Comparison of ENCODE assay signal across 9 mouse cellular contexts in the genomic region with DNA sequence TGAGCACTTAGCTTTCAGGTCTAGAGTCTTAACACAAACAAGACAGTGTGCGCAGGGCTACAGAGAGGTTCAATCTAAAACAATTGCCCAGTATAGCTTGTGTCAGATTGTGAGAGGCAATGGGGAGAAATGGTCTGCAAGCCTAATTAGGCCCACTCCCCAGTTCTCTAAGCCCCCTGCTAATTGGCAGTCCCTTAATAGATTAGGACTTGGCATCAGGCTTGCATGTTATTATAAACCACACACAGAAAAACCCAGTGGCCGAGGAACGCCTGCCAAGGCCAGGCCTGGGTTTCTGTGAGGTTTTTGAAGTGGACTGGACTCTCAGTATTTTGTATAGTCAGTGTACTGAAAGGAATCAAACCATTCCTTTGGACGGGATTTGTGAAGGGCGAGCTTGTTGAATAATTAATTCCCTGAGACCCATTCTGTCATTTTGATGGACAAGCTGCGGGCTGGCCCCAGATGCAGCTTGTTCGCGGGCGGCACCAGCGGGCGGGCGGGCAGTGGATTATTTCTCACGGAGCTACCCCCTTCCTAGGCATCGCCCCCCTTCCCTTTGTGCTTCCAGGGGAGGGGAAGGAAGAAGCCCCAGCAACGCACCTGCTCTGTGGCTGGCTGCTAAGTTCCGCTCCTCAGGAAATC. TPM values are rescaled to one million over a fixed set of nuclear protein-coding genes. Genes with fewer than 3 reads are reported as not detected.
DNase-seq lines count a peak whose midpoint lies in the region; ATAC-seq and TF ChIP-seq lines count a peak whose summit lies in the region.
"Had no signal": no experiment of that assay in that cellular context is flagged by ENCODE, and none has a peak within 500 bp of the region (broad histone marks: within the 10 kb centered on the region; RNA-seq: fewer than 3 reads in every experiment).

No protein-coding gene starts in this region.

- WGBS in hindbrain, embryonic 11.5 days, result 28% methylated on average over 15 of the region's 16 CpGs
- WGBS in midbrain, embryonic 12.5 days, result 11% methylated on average over 15 of the region's 16 CpGs
- 70% methylated on average over 16 of the region's 16 CpGs for WGBS in liver, postnatal 0 days (ENCODE audit: insufficient replicate concordance)
- WGBS in intestine, embryonic 15.5 days, result 68% methylated on average over 16 of the region's 16 CpGs

- 0 out of 2 replicates have a peak overlapping the region, but pooled peaks have one; percentile 8 for H3K9ac ChIP-seq in ES-Bruce4 (ENCODE audit: low read depth, poor library complexity, severe bottlenecking)
- 0 out of 2 replicates have a peak overlapping the region, but pooled peaks have one; percentile 1 for H3K9ac ChIP-seq in hindbrain, embryonic 11.5 days (ENCODE audit: low read depth, low read length)
- 0 out of 2 replicates have a peak overlapping the region, but pooled peaks have one; percentile 43 for H3K9ac ChIP-seq in midbrain, embryonic 12.5 days (replicated peaks)
- H3K9ac ChIP-seq in liver, postnatal 0 days (replicated peaks), result no peak overlapping the region
- H3K9ac ChIP-seq in intestine, embryonic 15.5 days, result no peak overlapping the region

- no peaks in the 10 kb centered on the region for H3K27me3 ChIP-seq in ES-Bruce4 (ENCODE audit: control insufficient read depth, insufficient read depth, low read length, poor library complexity, severe bottlenecking)
- no peaks in the 10 kb centered on the region for H3K27me3 ChIP-seq in hindbrain, embryonic 11.5 days (ENCODE audit: control insufficient read depth, insufficient read depth, low read length)
- H3K27me3 ChIP-seq in midbrain, embryonic 12.5 days, result no peaks in the 10 kb centered on the region
- H3K27me3 ChIP-seq in liver, postnatal 0 days (ENCODE audit: insufficient read depth, low read length), result no peaks in the 10 kb centered on the region
- no peaks in the 10 kb centered on the region for H3K27me3 ChIP-seq in intestine, embryonic 15.5 days (replicated peaks)

- no peak for TF ChIP-seq EP300 in ES-Bruce4 (IDR thresholded peaks at IDR 0.05; ENCODE audit: insufficient read depth, low read depth, low read length)
- no peak for TF ChIP-seq EP300 in liver, postnatal 0 days (IDR thresholded peaks at IDR 0.05; ENCODE audit: low read depth)

- no peak overlapping the region for H3K4me3 ChIP-seq in ES-Bruce4 (ENCODE audit: low read depth, low read length)
- H3K4me3 ChIP-seq in hindbrain, embryonic 11.5 days (ENCODE audit: low read depth, low read length), result no peak overlapping the region
- H3K4me3 ChIP-seq in midbrain, embryonic 12.5 days, result no peak overlapping the region
- H3K4me3 ChIP-seq in liver, postnatal 0 days (ENCODE audit: low read depth, low read length), result no peak overlapping the region
- H3K4me3 ChIP-seq in intestine, embryonic 15.5 days (replicated peaks), result no peak overlapping the region

- no peaks in the 10 kb centered on the region for H3K9me3 ChIP-seq in ES-Bruce4 (replicated peaks; ENCODE audit: control insufficient read depth, insufficient read depth, low read length, poor library complexity, severe bottlenecking)
- H3K9me3 ChIP-seq in hindbrain, embryonic 11.5 days (ENCODE audit: control insufficient read depth, low read length), result no peaks in the 10 kb centered on the region
- no peaks in the 10 kb centered on the region for H3K9me3 ChIP-seq in midbrain, embryonic 12.5 days
- H3K9me3 ChIP-seq in liver, postnatal 0 days (ENCODE audit: low read length), result no peaks in the 10 kb centered on the region
- no peaks in the 10 kb centered on the region for H3K9me3 ChIP-seq in intestine, embryonic 15.5 days

- H3K36me3 ChIP-seq in ES-Bruce4 (ENCODE audit: control insufficient read depth, insufficient read depth, low read length, poor library complexity, severe bottlenecking), result no peaks in the 10 kb centered on the region
- H3K36me3 ChIP-seq in hindbrain, embryonic 11.5 days (ENCODE audit: control insufficient read depth, insufficient read depth, low read length), result no peaks in the 10 kb centered on the region
- no peaks in the 10 kb centered on the region for H3K36me3 ChIP-seq in midbrain, embryonic 12.5 days
- no peaks in the 10 kb centered on the region for H3K36me3 ChIP-seq in liver, postnatal 0 days (replicated peaks; ENCODE audit: insufficient read depth, low read length)
- H3K36me3 ChIP-seq in intestine, embryonic 15.5 days, result no peaks in the 10 kb centered on the region

- DNase-seq in cerebellum, adult 9-10 months, result peak; percentile 36
- peak; percentile 48 for DNase-seq in hindbrain, embryonic 11.5 days (ENCODE audit: low spot score)
- DNase-seq in testis, postnatal 10 days (ENCODE audit: low spot score), result no peak
- DNase-seq in liver, postnatal 0 days, result no peak

- peaks cover 6% of the 10 kb centered on the region for H3K4me1 ChIP-seq in ES-Bruce4 (ENCODE audit: control insufficient read depth, insufficient read depth, low read length)
- peaks cover 14% of the 10 kb centered on the region for H3K4me1 ChIP-seq in hindbrain, embryonic 11.5 days (replicated peaks; ENCODE audit: control insufficient read depth, insufficient read depth, low read length)
- H3K4me1 ChIP-seq in midbrain, embryonic 12.5 days, result peaks cover 64% of the 10 kb centered on the region
- peaks cover 16% of the 10 kb centered on the region for H3K4me1 ChIP-seq in liver, postnatal 0 days (ENCODE audit: insufficient read depth)
- H3K4me1 ChIP-seq in intestine, embryonic 15.5 days (replicated peaks), result no peaks in the 10 kb centered on the region

- TF ChIP-seq CTCF in ES-Bruce4 (IDR thresholded peaks at IDR 0.05; ENCODE audit: low read depth, low read length), result no peak
- no peak for TF ChIP-seq CTCF in liver, postnatal 0 days (IDR thresholded peaks at IDR 0.05; ENCODE audit: low read depth)

- ATAC-seq in hindbrain, embryonic 11.5 days (ENCODE audit: low FRiP score), result peak; percentile 89
- peak; percentile 93 for ATAC-seq in midbrain, embryonic 12.5 days (ENCODE audit: low FRiP score, low read depth)
- no peak for ATAC-seq in liver, postnatal 0 days
- no peak for ATAC-seq in megakaryocyte-erythroid progenitor cell, adult 5-6 weeks (replicated peaks; ENCODE audit: low FRiP score, low TSS enrichment, poor library complexity, severe bottlenecking)
- no peak for ATAC-seq in intestine, embryonic 15.5 days

- H3K4me2 ChIP-seq in hindbrain, embryonic 11.5 days (replicated peaks; ENCODE audit: low read depth, low read length), result no peak overlapping the region; the same call in 1 of the 2 replicates
- H3K4me2 ChIP-seq in midbrain, embryonic 12.5 days (replicated peaks), result peak overlapping the region; percentile 39
- no peak overlapping the region for H3K4me2 ChIP-seq in liver, postnatal 0 days (ENCODE audit: low read depth, low read length)
- H3K4me2 ChIP-seq in intestine, embryonic 15.5 days (replicated peaks), result no peak overlapping the region

- H3K27ac ChIP-seq in ES-Bruce4 (ENCODE audit: insufficient read depth, low read length), result peak overlapping the region; percentile 9; the same call in 1 of the 2 replicates
- peak overlapping the region; percentile 92 for H3K27ac ChIP-seq in hindbrain, embryonic 11.5 days (ENCODE audit: low read depth, low read length)
- H3K27ac ChIP-seq in midbrain, embryonic 12.5 days (replicated peaks), result peak overlapping the region; percentile 90
- no peak overlapping the region for H3K27ac ChIP-seq in liver, postnatal 0 days (ENCODE audit: low read depth)
- no peak overlapping the region for H3K27ac ChIP-seq in intestine, embryonic 15.5 days
- H3K27ac ChIP-seq: macrophage had no signal

- no peak for TF ChIP-seq POLR2A in ES-Bruce4 (IDR thresholded peaks at IDR 0.05; ENCODE audit: insufficient read depth, low read length)

RNA-seq across cellular contexts. Expression of a gene that starts 24.0 kb away (rescaled TPM):
- polyA plus RNA-seq in ES-Bruce4 (2011; ENCODE audit: insufficient read depth, insufficient read length, low read depth, missing spikeins), result 16.1 and 17.5 TPM in 2 replicates
- polyA plus RNA-seq in hindbrain, embryonic 11.5 days (2014; fragmentation: Nextera tagmentation; extraction: Ambion mirVana), result 51.1 and 52.7 TPM in 2 replicates
- 57.7 and 66.4 TPM in 2 replicates for polyA plus RNA-seq in midbrain, embryonic 12.5 days (2016; fragmentation: Nextera tagmentation; extraction: Ambion mirVana)
- polyA plus RNA-seq in liver, postnatal 0 days (2015; fragmentation: Nextera tagmentation; extraction: Ambion mirVana), result 50.3 and 62.4 TPM in 2 replicates
- 0.47 and 0.94 TPM in 2 replicates for total RNA-seq in megakaryocyte-erythroid progenitor cell, adult 5-6 weeks (2014; fragmentation: Nextera tagmentation)
- total RNA-seq in megakaryocyte-erythroid progenitor cell, adult 5-6 weeks (2017), result 0.72 TPM in 1 of 2 replicates, not detected in the other
- 41.2 and 42.0 TPM in 2 replicates for polyA plus RNA-seq in intestine, embryonic 15.5 days (2015; fragmentation: Nextera tagmentation; extraction: Ambion mirVana)

Comparison
In these comparisons a context has a peak if more than half of its experiments do, and no peak if none do; other contexts are left out.
1. H3K27ac ChIP-seq: peak in ES-Bruce4 (single experiment), hindbrain, embryonic 11.5 days (single experiment) and midbrain, embryonic 12.5 days (single experiment); none in liver, postnatal 0 days (single experiment) and intestine, embryonic 15.5 days (single experiment).
2. H3K9ac ChIP-seq: peak in ES-Bruce4 (single experiment), hindbrain, embryonic 11.5 days (single experiment) and midbrain, embryonic 12.5 days (single experiment); none in liver, postnatal 0 days (single experiment) and intestine, embryonic 15.5 days (single experiment).
3. DNase-seq: peak in cerebellum, adult 9-10 months (single experiment) and hindbrain, embryonic 11.5 days (single experiment); none in testis, postnatal 10 days (single experiment) and liver, postnatal 0 days (single experiment).
4. ATAC-seq: peak in hindbrain, embryonic 11.5 days (single experiment) and midbrain, embryonic 12.5 days (single experiment); none in liver, postnatal 0 days (single experiment), megakaryocyte-erythroid progenitor cell, adult 5-6 weeks (single experiment) and intestine, embryonic 15.5 days (single experiment).